Mouse (Mus musculus): ENCODE results near the gene Macrod2. TPM values are rescaled to one million over a fixed set of nuclear protein-coding genes. Genes with fewer than 3 reads are reported as not detected.

Gene Macrod2
- polyA plus RNA-seq, 1 experiment from 2014 or later = 38.0 TPM

- no peaks in the 10 kb centered on the region for H3K36me3 ChIP-seq
- H3K9me3 ChIP-seq = no peaks in the 10 kb centered on the region
- H3K27ac ChIP-seq = no peak overlapping the region
- DNase-seq (ENCODE audit: low spot score) = no peak
- H3K4me3 ChIP-seq = no peak overlapping the region
- no peaks in the 10 kb centered on the region for H3K27me3 ChIP-seq (ENCODE audit: insufficient read depth, poor library complexity, severe bottlenecking)
- H3K4me1 ChIP-seq (replicated peaks) = no peaks in the 10 kb centered on the region
- 84% methylated on average over 5 of the region's 5 CpGs for WGBS
Measured at GRCm38 (mm10) chr2:141618257-141618656, 1223.1 kb downstream of the Macrod2 start.

- no peaks in the 10 kb centered on the region for H3K9me3 ChIP-seq
- no peak overlapping the region for H3K27ac ChIP-seq
- H3K36me3 ChIP-seq = no peaks in the 10 kb centered on the region
- H3K4me3 ChIP-seq = no peak overlapping the region
- 0 out of 2 replicates have a peak, but pooled peaks cover 10% of the 10 kb centered on the region for H3K4me1 ChIP-seq (replicated peaks)
- H3K27me3 ChIP-seq (ENCODE audit: insufficient read depth, poor library complexity, severe bottlenecking) = no peaks in the 10 kb centered on the region
- DNase-seq (ENCODE audit: low spot score) = no peak
Measured at GRCm38 (mm10) chr2:141664051-141664450, 1268.9 kb downstream of the Macrod2 start.

GRCm38 (mm10) chr2:141672814-141673213 lies 1277.7 kb downstream of the Macrod2 start:
- Histone ChIP-seq H3K36me3 (no peaks in the 10 kb centered on the region), H3K27me3 (ENCODE audit: insufficient read depth, poor library complexity, severe bottlenecking) (no peaks in the 10 kb centered on the region), H3K27ac (no peak overlapping the region), H3K9me3 (no peaks in the 10 kb centered on the region), H3K4me1 (replicated peaks) (0 out of 2 replicates have a peak, but pooled peaks cover under 1% of the 10 kb centered on the region), H3K4me3 (no peak overlapping the region)
- DNase-seq (ENCODE audit: low spot score) = no peak
- WGBS = 83% methylated on average over 3 of the region's 3 CpGs

- Histone ChIP-seq H3K4me3 (no peak overlapping the region), H3K4me1 (replicated peaks) (no peaks in the 10 kb centered on the region), H3K27ac (no peak overlapping the region), H3K9me3 (no peaks in the 10 kb centered on the region), H3K27me3 (ENCODE audit: insufficient read depth, poor library complexity, severe bottlenecking) (no peaks in the 10 kb centered on the region), H3K36me3 (no peaks in the 10 kb centered on the region)
- 81% methylated on average over 8 of the region's 8 CpGs for WGBS
- no peak for DNase-seq (ENCODE audit: low spot score)
Measured at GRCm38 (mm10) chr2:141673405-141673804, 1278.3 kb downstream of the Macrod2 start.

- H3K36me3 ChIP-seq = no peaks in the 10 kb centered on the region
- no peak for DNase-seq (ENCODE audit: low spot score)
- no peak overlapping the region for H3K27ac ChIP-seq
- WGBS = 87% methylated on average over 3 of the region's 3 CpGs
- no peaks in the 10 kb centered on the region for H3K27me3 ChIP-seq (ENCODE audit: insufficient read depth, poor library complexity, severe bottlenecking)
- no peak overlapping the region for H3K4me3 ChIP-seq
- no peaks in the 10 kb centered on the region for H3K9me3 ChIP-seq
- no peaks in the 10 kb centered on the region for H3K4me1 ChIP-seq (replicated peaks)
Measured at GRCm38 (mm10) chr2:141697541-141697940, 1302.4 kb downstream of the Macrod2 start.

- Histone ChIP-seq H3K9me3 (no peaks in the 10 kb centered on the region), H3K27ac (no peak overlapping the region), H3K36me3 (no peaks in the 10 kb centered on the region), H3K27me3 (ENCODE audit: insufficient read depth, poor library complexity, severe bottlenecking) (no peaks in the 10 kb centered on the region), H3K4me1 (replicated peaks) (no peaks in the 10 kb centered on the region), H3K4me3 (no peak overlapping the region)
- DNase-seq (ENCODE audit: low spot score) = no peak
- 87% methylated on average over 4 of the region's 4 CpGs for WGBS
Measured at GRCm38 (mm10) chr2:141698320-141698719, 1303.2 kb downstream of the Macrod2 start.

- WGBS = 65% methylated on average over 7 of the region's 7 CpGs
- Histone ChIP-seq H3K36me3 (no peaks in the 10 kb centered on the region), H3K27ac (no peak overlapping the region), H3K27me3 (ENCODE audit: insufficient read depth, poor library complexity, severe bottlenecking) (no peaks in the 10 kb centered on the region), H3K9me3 (no peaks in the 10 kb centered on the region), H3K4me1 (replicated peaks) (no peaks in the 10 kb centered on the region), H3K4me3 (no peak overlapping the region)
- DNase-seq (ENCODE audit: low spot score) = no peak
Measured at GRCm38 (mm10) chr2:141700759-141701452, 1305.8 kb downstream of the Macrod2 start.

- Histone ChIP-seq H3K27ac (no peak overlapping the region), H3K36me3 (no peaks in the 10 kb centered on the region), H3K4me1 (replicated peaks) (no peaks in the 10 kb centered on the region), H3K4me3 (no peak overlapping the region), H3K9me3 (no peaks in the 10 kb centered on the region), H3K27me3 (ENCODE audit: insufficient read depth, poor library complexity, severe bottlenecking) (no peaks in the 10 kb centered on the region)
- 87% methylated on average over 2 of the region's 2 CpGs for WGBS
- DNase-seq (ENCODE audit: low spot score) = no peak
Measured at GRCm38 (mm10) chr2:141711785-141712184, 1316.7 kb downstream of the Macrod2 start.

GRCm38 (mm10) chr2:141712265-141712664 lies 1317.2 kb downstream of the Macrod2 start:
- Histone ChIP-seq H3K27me3 (ENCODE audit: insufficient read depth, poor library complexity, severe bottlenecking) (no peaks in the 10 kb centered on the region), H3K9me3 (no peaks in the 10 kb centered on the region), H3K4me1 (replicated peaks) (no peaks in the 10 kb centered on the region), H3K36me3 (no peaks in the 10 kb centered on the region), H3K27ac (no peak overlapping the region), H3K4me3 (no peak overlapping the region)
- WGBS = 86% methylated on average over 4 of the region's 4 CpGs
- DNase-seq (ENCODE audit: low spot score) = no peak

GRCm38 (mm10) chr2:141715061-141715460 lies 1320.0 kb downstream of the Macrod2 start:
- Histone ChIP-seq H3K4me3 (no peak overlapping the region), H3K36me3 (no peaks in the 10 kb centered on the region), H3K9me3 (no peaks in the 10 kb centered on the region), H3K4me1 (replicated peaks) (no peaks in the 10 kb centered on the region), H3K27me3 (ENCODE audit: insufficient read depth, poor library complexity, severe bottlenecking) (no peaks in the 10 kb centered on the region), H3K27ac (no peak overlapping the region)
- DNase-seq (ENCODE audit: low spot score) = no peak
- WGBS = 83% methylated on average over 3 of the region's 3 CpGs

- DNase-seq (ENCODE audit: low spot score) = no peak
- Histone ChIP-seq H3K36me3 (no peaks in the 10 kb centered on the region), H3K4me3 (no peak overlapping the region), H3K27me3 (ENCODE audit: insufficient read depth, poor library complexity, severe bottlenecking) (no peaks in the 10 kb centered on the region), H3K4me1 (replicated peaks) (no peaks in the 10 kb centered on the region), H3K27ac (no peak overlapping the region), H3K9me3 (no peaks in the 10 kb centered on the region)
- WGBS = 89% methylated on average over 3 of the region's 3 CpGs
Measured at GRCm38 (mm10) chr2:141722531-141722930, 1327.4 kb downstream of the Macrod2 start.

GRCm38 (mm10) chr2:141728998-141729397 lies 1333.9 kb downstream of the Macrod2 start:
- Histone ChIP-seq H3K36me3 (no peaks in the 10 kb centered on the region), H3K27ac (no peak overlapping the region), H3K4me3 (no peak overlapping the region), H3K4me1 (replicated peaks) (no peaks in the 10 kb centered on the region), H3K27me3 (ENCODE audit: insufficient read depth, poor library complexity, severe bottlenecking) (no peaks in the 10 kb centered on the region), H3K9me3 (no peaks in the 10 kb centered on the region)
- DNase-seq (ENCODE audit: low spot score) = no peak
- 54% methylated on average over 4 of the region's 4 CpGs for WGBS

GRCm38 (mm10) chr2:141736685-141737456 lies 1341.8 kb downstream of the Macrod2 start:
- DNase-seq (ENCODE audit: low spot score) = no peak
- H3K27ac ChIP-seq = no peak overlapping the region
- H3K4me1 ChIP-seq (replicated peaks) = no peaks in the 10 kb centered on the region
- H3K9me3 ChIP-seq = no peaks in the 10 kb centered on the region
- H3K27me3 ChIP-seq (ENCODE audit: insufficient read depth, poor library complexity, severe bottlenecking) = no peaks in the 10 kb centered on the region
- H3K36me3 ChIP-seq = no peaks in the 10 kb centered on the region
- H3K4me3 ChIP-seq = no peak overlapping the region
- 92% methylated on average over 5 of the region's 5 CpGs for WGBS

Measured in hindbrain, embryonic 10.5 days (tissue).